Mouse (Mus musculus) G1E (cell line): Measurements from ENCODE around the gene Nfkbib. TPM values are rescaled to one million over a fixed set of nuclear protein-coding genes. Genes with fewer than 3 reads are reported as not detected.
A peak's percentile ranks its signal among the peaks of the same experiment; 100 is the strongest.

Experiments
- ATAC-seq: 2 replicates; pipeline ENCODE4 v1.8.0; 2016; ENCODE audit warnings: mild to moderate bottlenecking; ENCODE audit not compliant: insufficient number of reproducible peaks, poor library complexity, low FRiP score, severe bottlenecking; ENCODE audit errors: extremely low read depth
- DNase-seq: peaks from one replicate; pipeline ENCODE4 v3.0.0; 2012; ENCODE audit warnings: low spot score
- H3K27me3 ChIP-seq: 2 replicates; pipeline ENCODE4 v1.6.1; 2012; ENCODE audit warnings: mild to moderate bottlenecking, low read length, inconsistent platforms; ENCODE audit not compliant: insufficient read depth
- H3K36me3 ChIP-seq: replicated peaks from 2 replicates; pipeline ENCODE3; 2012; ENCODE audit warnings: mild to moderate bottlenecking, inconsistent platforms
- H3K4me1 ChIP-seq: 2 replicates; pipeline ENCODE4 v1.6.1; 2012; ENCODE audit warnings: low read depth, low read length, inconsistent platforms, mixed read lengths; ENCODE audit not compliant: insufficient read depth
- H3K4me3 ChIP-seq: 2 replicates; pipeline ENCODE4 v1.5.1; 2012; ENCODE audit warnings: low read depth, mild to moderate bottlenecking, inconsistent platforms, low read length, moderate library complexity, mixed read lengths
- H3K9me3 ChIP-seq: replicated peaks from 2 replicates; pipeline ENCODE4 v1.6.1; 2012; ENCODE audit warnings: inconsistent platforms
- CTCF ChIP-seq: IDR thresholded peaks from 2 replicates; pipeline ENCODE4 v1.5.1; 2012; ENCODE audit warnings: low read depth, low read length, inconsistent platforms, mixed read lengths
- GATA1 ChIP-seq: IDR thresholded peaks from 2 replicates; pipeline ENCODE4 v1.6.1; 2012; ENCODE audit warnings: borderline replicate concordance, low read length, inconsistent platforms, mixed read lengths
- GATA2 ChIP-seq: IDR thresholded peaks from 2 replicates; pipeline ENCODE4 v1.6.1; 2012; ENCODE audit warnings: low read depth, low read length, inconsistent platforms, borderline replicate concordance
- POLR2AphosphoS5 ChIP-seq: IDR thresholded peaks from 2 replicates; pipeline ENCODE4 v1.6.1; 2012; ENCODE audit warnings: low read depth, low read length, inconsistent platforms; ENCODE audit not compliant: insufficient replicate concordance
- TAL1 ChIP-seq: conservative IDR thresholded peaks from 2 replicates; pipeline ENCODE4 v1.6.1; 2012; ENCODE audit warnings: low read depth, low read length, inconsistent platforms, mixed read lengths
- polyA plus RNA-seq: library from polyadenylated mRNA; stranded (reverse); fragments of >175 nt; gene quantifications from 2 replicates; pipeline ENCODE4 v1.2.3, GENCODE M21; 2012
- total RNA-seq, 2 experiments: library from RNA; stranded (forward) in 1 of 2; stranded (reverse) in 1 of 2; fragments of 200-1000 nt in 1 of 2; fragments of >200 nt in 1 of 2; fragmentation: Nextera tagmentation in 1 of 2; gene quantifications; 2 replicates each; pipeline ENCODE4 v1.2.3; 2014 to 2017

The Nfkbib gene
- total RNA-seq (2014; fragmentation: Nextera tagmentation) (21.1 and 30.4 TPM in 2 replicates), total RNA-seq (2017) (9.5 and 10.7 TPM in 2 replicates), polyA plus RNA-seq (109 and 136 TPM in 2 replicates)

- no peak for DNase-seq
- TF ChIP-seq GATA1 (no peak), POLR2AphosphoS5 (no peak)
Measured at GRCm38 (mm10) chr7:28767462-28767965, at the start of gene Nfkbib. TSS of gene Nfkbib (minus strand) at chr7:28767512.

GRCm38 (mm10) chr7:28816920-28817319 is 49.6 kb upstream of the Nfkbib start:
- Histone ChIP-seq H3K4me3 (peak overlapping the region; percentile 69), H3K27me3 (no peaks in the 10 kb centered on the region), H3K4me1 (peaks cover 97% of the 10 kb centered on the region), H3K36me3 (peaks cover 99% of the 10 kb centered on the region), H3K9me3 (no peaks in the 10 kb centered on the region)
- ATAC-seq: no peak
- no peak for DNase-seq
- TF ChIP-seq CTCF (no peak), TAL1 (no peak), GATA1 (no peak), POLR2AphosphoS5 (no peak)

More at GRCm38 (mm10) chr7:28767462-28767965, at the start of gene Nfkbib:
- Histone ChIP-seq H3K9me3 (no peaks in the 10 kb centered on the region), H3K4me3 (peak within 1 kb of the TSS; percentile 89), H3K27me3 (no peaks in the 10 kb centered on the region), H3K4me1 (peaks cover 44% of the 10 kb centered on the region), H3K36me3 (peaks cover 33% of the 10 kb centered on the region)
- ATAC-seq: no peak

DNA sequence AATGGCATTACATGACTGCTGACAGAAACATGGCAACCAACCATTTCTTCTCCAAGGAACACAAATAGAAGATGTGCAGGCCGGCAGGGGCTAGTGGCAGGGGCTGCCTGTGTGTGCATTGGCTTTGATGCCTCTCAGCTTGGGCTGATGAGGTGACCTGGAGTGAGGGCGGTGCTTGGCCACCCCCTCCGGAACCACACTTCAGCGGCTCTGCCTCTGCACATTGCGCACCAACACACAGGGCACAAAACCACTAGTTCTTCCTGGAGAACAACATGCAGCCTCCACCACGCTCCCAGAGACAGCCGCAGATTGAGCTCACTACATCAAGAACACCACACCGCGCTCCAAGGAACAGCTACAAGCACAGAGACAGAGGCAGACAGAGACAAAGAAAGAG is 48.9 kb upstream of the Nfkbib start:
- Histone ChIP-seq H3K27me3 (no peaks in the 10 kb centered on the region), H3K4me1 (peaks cover 93% of the 10 kb centered on the region), H3K36me3 (peaks cover 95% of the 10 kb centered on the region), H3K9me3 (no peaks in the 10 kb centered on the region), H3K4me3 (peak overlapping the region; percentile 68; the same call in 1 of the 2 replicates)
- no peak for DNase-seq
- no peak for TF ChIP-seq TAL1
- TF ChIP-seq POLR2AphosphoS5: 0 out of 2 replicates have a peak, but pooled peaks have one; percentile 38
- ATAC-seq: no peak

- peaks cover 83% of the 10 kb centered on the region for H3K4me1 ChIP-seq
- H3K36me3 ChIP-seq: peaks cover 85% of the 10 kb centered on the region
- no peak for ATAC-seq
- no peaks in the 10 kb centered on the region for H3K9me3 ChIP-seq
- H3K27me3 ChIP-seq: no peaks in the 10 kb centered on the region
- TF ChIP-seq POLR2AphosphoS5 (no peak), GATA1 (no peak), TAL1 (no peak), GATA2 (no peak), CTCF (no peak)
- H3K4me3 ChIP-seq: peak overlapping the region; percentile 68; the same call in 1 of the 2 replicates
- no peak for DNase-seq
Measured at GRCm38 (mm10) chr7:28815230-28815629, 47.9 kb upstream of the Nfkbib start.

DNA sequence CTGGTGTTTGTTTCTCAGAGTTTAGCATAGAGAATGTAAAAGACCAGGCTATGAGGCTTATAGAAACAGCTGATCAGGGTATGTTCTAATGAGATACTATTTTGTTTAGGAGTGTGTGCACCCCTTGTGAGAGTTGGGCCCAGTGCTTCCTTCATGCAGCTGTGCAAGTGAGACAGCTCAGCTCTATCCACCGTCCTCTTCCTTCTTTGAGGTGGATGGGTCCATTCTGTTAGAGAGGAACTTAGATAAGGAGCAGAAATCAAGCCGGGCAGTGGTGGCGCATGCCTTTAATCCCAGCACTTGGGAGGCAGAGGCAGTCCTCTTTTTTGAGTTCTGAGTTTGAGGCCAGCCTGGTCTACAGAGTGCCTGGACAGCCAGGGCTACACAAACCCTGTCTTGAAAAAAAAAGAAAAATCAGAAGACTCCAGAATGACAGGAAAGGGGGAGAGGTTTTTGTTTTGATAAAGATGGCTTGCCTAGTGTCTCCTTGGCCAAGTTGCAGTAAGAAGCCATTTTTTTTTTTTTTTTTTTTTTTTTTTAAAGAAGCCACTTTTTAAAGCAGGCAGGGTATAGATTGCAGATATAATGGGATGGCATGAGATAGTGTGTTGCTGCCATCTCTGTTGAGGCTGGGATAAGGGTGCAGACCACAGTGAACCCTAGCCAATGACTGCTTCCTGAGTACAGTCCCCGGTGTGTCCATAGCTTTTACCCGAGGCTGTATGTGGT is 47.2 kb upstream of the Nfkbib start:
- no peak for DNase-seq
- TF ChIP-seq POLR2AphosphoS5 (no peak), GATA1 (no peak), TAL1 (no peak), GATA2 (no peak), CTCF (no peak)
- no peak for ATAC-seq
- Histone ChIP-seq H3K36me3 (peaks cover 77% of the 10 kb centered on the region), H3K9me3 (no peaks in the 10 kb centered on the region), H3K4me1 (peaks cover 79% of the 10 kb centered on the region), H3K27me3 (no peaks in the 10 kb centered on the region), H3K4me3 (peak overlapping the region; percentile 68; the same call in 1 of the 2 replicates)

DNA sequence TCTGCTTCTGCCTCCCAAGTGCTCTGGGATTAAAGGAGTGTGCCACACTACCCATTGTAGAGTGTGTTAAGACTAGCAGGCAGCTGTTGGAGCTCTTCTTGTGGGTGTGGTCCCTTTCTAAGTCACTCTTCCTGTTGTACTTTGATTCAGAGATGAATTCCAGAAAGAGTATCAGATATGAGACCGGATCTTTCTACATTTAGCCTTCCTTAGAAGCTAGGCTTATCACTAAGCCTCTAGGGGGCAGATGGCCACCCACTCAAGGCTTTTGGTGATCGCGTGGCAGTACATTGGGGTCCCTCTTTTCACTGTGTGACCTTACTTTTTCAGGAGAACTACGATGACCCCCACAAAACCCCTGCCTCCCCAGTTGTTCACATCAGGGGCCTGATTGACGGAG is 45.6 kb upstream of the Nfkbib start:
- Histone ChIP-seq H3K27me3 (no peaks in the 10 kb centered on the region), H3K36me3 (peaks cover 63% of the 10 kb centered on the region), H3K4me3 (peak overlapping the region; percentile 91; the same call in 1 of the 2 replicates), H3K9me3 (no peaks in the 10 kb centered on the region), H3K4me1 (peaks cover 76% of the 10 kb centered on the region)
- ATAC-seq (no peak), DNase-seq (no peak)
- TF ChIP-seq TAL1 (no peak), POLR2AphosphoS5 (no peak; the same call in 1 of the 2 replicates), GATA2 (no peak), GATA1 (no peak), CTCF (no peak)

DNA sequence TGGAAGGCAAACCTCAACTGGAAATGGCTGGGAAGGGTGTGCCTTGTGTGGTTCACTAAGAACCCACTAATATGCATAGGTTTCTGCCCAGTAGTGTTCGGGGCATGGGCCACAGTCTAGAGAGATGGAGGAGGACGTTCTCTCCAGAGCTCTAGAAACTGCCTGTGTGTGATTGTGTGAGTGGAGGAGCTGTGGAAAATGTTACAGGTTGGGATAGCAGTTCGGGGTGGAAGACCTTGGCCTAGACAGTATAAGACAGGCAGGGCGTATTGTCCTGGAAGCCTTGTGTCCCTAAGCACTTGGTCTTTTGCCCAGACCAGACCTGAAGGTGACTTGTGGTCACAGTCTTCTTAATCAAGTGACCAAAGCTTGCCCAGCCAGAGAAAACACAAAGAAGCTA is 45.1 kb upstream of the Nfkbib start:
- Histone ChIP-seq H3K27me3 (no peaks in the 10 kb centered on the region), H3K4me3 (peak overlapping the region; percentile 91), H3K36me3 (peaks cover 58% of the 10 kb centered on the region), H3K9me3 (no peaks in the 10 kb centered on the region), H3K4me1 (peaks cover 76% of the 10 kb centered on the region)
- DNase-seq: no peak
- TF ChIP-seq GATA1: no peak
- no peak; the same call in 1 of the 2 replicates for TF ChIP-seq POLR2AphosphoS5
- no peak for TF ChIP-seq GATA2
- TF ChIP-seq TAL1: no peak
- TF ChIP-seq CTCF: no peak
- ATAC-seq: no peak
